Mouse (Mus musculus): Measurements from ENCODE around the gene Hist1h3d. TPM values are rescaled to one million over a fixed set of nuclear protein-coding genes. Genes with fewer than 3 reads are reported as not detected.
"Not testable (repeated sequence)": the region's sequence is repeated elsewhere in the genome, so short reads cannot be mapped to it uniquely, and the experiment has no call there.

Gene Hist1h3d
- polyA plus RNA-seq, 1 experiment from 2014 or later = 4.8 TPM

GRCm38 (mm10) chr13:23550761-23551145 lies 24.8 kb upstream of the Hist1h3d start:
- peak; percentile 33 for DNase-seq (ENCODE audit: low spot score)
- H3K27me3 ChIP-seq (ENCODE audit: insufficient read depth, poor library complexity, severe bottlenecking) = no peaks in the 10 kb centered on the region
- H3K9me3 ChIP-seq = no peaks in the 10 kb centered on the region
- 9% methylated on average over 3 of the region's 3 CpGs for WGBS
- H3K27ac ChIP-seq = peak overlapping the region; percentile 98
- peak overlapping the region; percentile 55 for H3K4me3 ChIP-seq
- H3K4me1 ChIP-seq (replicated peaks) = peaks cover 20% of the 10 kb centered on the region
- H3K36me3 ChIP-seq = no peaks in the 10 kb centered on the region

DNA sequence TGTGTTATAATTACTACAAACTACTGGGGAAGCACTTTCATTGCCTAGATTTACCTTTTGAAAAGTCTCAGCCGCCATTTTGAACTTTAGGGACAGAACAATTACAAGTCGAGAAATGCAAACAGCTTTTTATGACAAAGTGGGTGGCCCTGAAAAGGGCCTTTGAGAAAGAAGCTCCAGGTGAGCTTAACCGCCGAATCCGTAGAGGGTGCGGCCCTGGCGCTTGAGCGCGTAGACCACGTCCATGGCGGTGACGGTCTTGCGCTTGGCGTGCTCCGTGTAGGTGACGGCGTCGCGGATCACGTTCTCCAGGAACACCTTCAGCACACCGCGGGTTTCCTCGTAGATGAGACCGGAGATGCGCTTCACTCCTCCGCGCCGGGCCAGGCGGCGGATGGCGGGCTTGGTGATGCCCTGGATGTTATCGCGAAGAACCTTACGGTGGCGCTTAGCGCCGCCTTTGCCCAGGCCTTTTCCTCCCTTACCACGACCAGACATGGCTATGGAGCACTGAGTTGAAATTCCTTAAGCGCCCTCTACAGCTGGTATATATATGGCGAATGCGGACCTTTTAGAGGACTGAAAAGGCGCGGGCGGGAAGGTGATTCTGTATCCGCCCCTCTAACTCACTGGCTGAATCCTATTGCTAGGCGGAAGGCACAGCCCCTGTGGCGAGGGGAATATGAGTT lies 24.3 kb upstream of the Hist1h3d start, which contains the start of gene Hist1h4f:
Gene Hist1h4f (minus strand): TSS at position 503 of the 689 bp plus-strand sequence.
- Histone ChIP-seq H3K4me3 (peak within 1 kb of the TSS; percentile 55), H3K27ac (peak within 1 kb of the TSS; percentile 98), H3K4me1 (replicated peaks) (peaks cover 17% of the 10 kb centered on the region)
- under 1% methylated on average over 47 of the region's 47 CpGs for WGBS
- not testable (repeated sequence) for H3K9me3 ChIP-seq; H3K27me3 ChIP-seq (ENCODE audit: insufficient read depth, poor library complexity, severe bottlenecking); H3K36me3 ChIP-seq
- peak; percentile 94 for DNase-seq (ENCODE audit: low spot score)

DNA sequence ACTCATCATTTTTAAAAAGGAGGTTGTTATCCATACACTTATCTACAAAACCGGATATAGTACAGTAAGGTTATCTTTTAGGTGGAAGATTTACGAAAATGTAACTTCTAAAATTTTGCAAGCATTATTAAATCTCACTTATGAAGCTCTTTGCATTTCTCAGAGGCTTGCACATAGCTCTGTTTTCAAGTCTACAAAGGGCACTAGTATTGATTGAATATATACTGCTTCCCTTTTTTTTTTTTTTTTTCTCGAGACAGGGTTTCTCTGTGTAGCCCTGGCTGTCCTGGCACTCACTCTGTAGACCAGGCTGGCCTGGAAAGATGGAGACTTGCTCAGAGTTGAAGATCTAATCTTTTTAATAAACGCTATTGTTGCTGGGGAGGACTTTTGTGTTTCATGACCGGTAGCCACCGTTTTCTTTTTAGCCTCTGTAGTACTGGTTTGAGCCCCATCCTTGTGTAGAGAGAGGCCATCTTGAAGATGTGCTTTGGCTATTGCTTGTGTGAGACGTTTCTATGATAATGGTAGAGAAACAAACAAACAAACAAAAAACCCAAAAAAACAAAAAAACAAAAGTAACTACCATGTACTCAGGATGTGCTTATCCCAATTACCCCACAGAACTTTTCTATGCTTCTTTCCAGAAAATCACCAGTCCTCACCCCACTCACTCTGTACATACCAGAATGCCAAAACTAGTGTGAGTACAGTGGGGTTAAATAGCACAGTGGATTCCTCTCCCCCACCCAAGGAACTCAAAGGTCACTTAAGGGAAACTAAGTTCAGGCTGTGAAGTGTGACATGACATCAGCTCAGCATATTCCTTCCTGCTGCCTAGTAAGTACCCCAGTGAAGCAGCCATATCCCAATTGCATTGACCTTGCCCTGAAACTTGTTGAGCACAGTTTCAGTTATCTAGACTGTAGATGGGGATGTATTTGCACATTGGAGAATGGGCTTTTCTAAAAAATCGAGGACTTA lies 23.3 kb upstream of the Hist1h3d start:
- peak overlapping the region; percentile 98 for H3K27ac ChIP-seq
- 56% methylated on average over 8 of the region's 8 CpGs for WGBS
- no peaks in the 10 kb centered on the region for H3K36me3 ChIP-seq
- no peaks in the 10 kb centered on the region for H3K9me3 ChIP-seq
- no peak for DNase-seq (ENCODE audit: low spot score)
- H3K4me1 ChIP-seq (replicated peaks) = peaks cover 18% of the 10 kb centered on the region
- no peaks in the 10 kb centered on the region for H3K27me3 ChIP-seq (ENCODE audit: insufficient read depth, poor library complexity, severe bottlenecking)
- H3K4me3 ChIP-seq = peak overlapping the region; percentile 55

GRCm38 (mm10) chr13:23552962-23553361 lies 22.6 kb upstream of the Hist1h3d start, which contains the start of gene Hist1h1d:
Gene Hist1h1d (plus strand): TSS chr13:23553262.
- DNase-seq (ENCODE audit: low spot score) = no peak
- Histone ChIP-seq H3K4me1 (replicated peaks) (peaks cover 18% of the 10 kb centered on the region), H3K27ac (peak within 1 kb of the TSS; percentile 98), H3K27me3 (ENCODE audit: insufficient read depth, poor library complexity, severe bottlenecking) (no peaks in the 10 kb centered on the region), H3K4me3 (peak within 1 kb of the TSS; percentile 55), H3K36me3 (no peaks in the 10 kb centered on the region), H3K9me3 (no peaks in the 10 kb centered on the region)

DNA sequence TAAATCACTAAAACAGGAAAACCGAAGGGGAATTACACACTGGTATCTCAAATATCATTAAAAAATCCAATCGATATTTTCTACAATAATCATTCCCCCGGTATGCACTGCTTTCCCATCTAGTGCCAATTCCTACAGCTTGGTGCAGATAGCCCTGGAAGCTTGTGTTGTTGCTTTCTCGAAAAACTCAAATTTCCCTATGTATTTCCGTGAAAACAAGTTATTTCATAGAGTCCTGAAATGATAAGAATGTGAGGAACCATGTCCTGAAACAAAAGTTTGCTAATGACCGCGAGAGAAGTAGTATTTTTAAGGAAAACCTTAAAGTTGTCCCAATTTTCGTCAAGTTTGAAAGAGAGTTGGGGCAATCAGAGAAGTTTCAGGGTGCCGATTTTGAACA lies 21.2 kb upstream of the Hist1h3d start:
- peak overlapping the region; percentile 98 for H3K27ac ChIP-seq
- 24% methylated on average over 9 of the region's 9 CpGs for WGBS
- H3K9me3 ChIP-seq = no peaks in the 10 kb centered on the region
- H3K4me3 ChIP-seq = peak overlapping the region; percentile 71
- no peaks in the 10 kb centered on the region for H3K27me3 ChIP-seq (ENCODE audit: insufficient read depth, poor library complexity, severe bottlenecking)
- no peak for DNase-seq (ENCODE audit: low spot score)
- H3K4me1 ChIP-seq (replicated peaks) = peaks cover 18% of the 10 kb centered on the region
- no peaks in the 10 kb centered on the region for H3K36me3 ChIP-seq

DNA sequence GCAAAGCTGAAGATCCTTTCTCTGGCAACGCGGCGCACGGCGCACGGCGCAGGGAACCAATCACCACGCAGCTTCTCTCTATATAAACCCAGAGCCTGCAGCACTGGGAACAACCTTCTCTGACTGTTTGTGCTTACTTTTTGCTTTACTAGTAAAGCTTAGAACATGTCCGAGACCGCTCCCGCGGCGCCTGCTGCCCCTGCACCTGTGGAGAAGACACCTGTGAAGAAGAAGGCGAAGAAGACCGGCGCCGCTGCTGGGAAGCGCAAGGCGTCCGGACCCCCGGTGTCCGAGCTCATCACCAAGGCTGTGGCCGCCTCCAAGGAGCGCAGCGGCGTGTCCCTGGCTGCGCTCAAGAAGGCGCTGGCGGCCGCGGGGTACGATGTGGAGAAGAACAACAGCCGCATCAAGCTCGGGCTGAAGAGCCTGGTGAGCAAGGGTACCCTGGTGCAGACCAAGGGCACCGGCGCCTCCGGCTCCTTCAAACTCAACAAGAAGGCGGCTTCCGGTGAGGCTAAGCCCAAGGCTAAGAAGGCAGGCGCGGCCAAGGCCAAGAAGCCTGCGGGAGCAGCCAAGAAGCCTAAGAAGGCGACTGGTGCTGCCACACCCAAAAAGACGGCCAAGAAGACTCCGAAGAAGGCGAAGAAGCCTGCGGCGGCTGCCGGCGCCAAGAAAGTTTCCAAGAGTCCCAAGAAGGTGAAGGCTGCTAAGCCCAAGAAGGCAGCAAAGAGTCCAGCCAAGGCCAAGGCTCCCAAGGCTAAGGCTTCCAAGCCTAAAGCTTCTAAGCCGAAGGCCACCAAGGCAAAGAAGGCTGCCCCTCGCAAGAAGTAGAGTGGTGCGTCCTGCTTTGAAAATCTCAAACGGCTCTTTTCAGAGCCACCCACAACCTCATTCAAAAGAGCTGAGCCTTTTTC lies 20.4 kb upstream of the Hist1h3d start:
- WGBS = under 1% methylated on average over 54 of the region's 54 CpGs
- DNase-seq (ENCODE audit: low spot score) = peak; percentile 87
- Histone ChIP-seq H3K4me3 (peak overlapping the region; percentile 71), H3K27me3 (ENCODE audit: insufficient read depth, poor library complexity, severe bottlenecking) (no peaks in the 10 kb centered on the region), H3K9me3 (no peaks in the 10 kb centered on the region), H3K4me1 (replicated peaks) (peaks cover 18% of the 10 kb centered on the region), H3K27ac (peak overlapping the region; percentile 98), H3K36me3 (no peaks in the 10 kb centered on the region)

- Histone ChIP-seq H3K4me3 (peak overlapping the region; percentile 71), H3K9me3 (no peaks in the 10 kb centered on the region), H3K36me3 (no peaks in the 10 kb centered on the region), H3K27ac (peak overlapping the region; percentile 98), H3K4me1 (replicated peaks) (peaks cover 15% of the 10 kb centered on the region), H3K27me3 (ENCODE audit: insufficient read depth, poor library complexity, severe bottlenecking) (no peaks in the 10 kb centered on the region)
- under 1% methylated on average over 18 of the region's 18 CpGs for WGBS
- DNase-seq (ENCODE audit: low spot score) = peak; percentile 78
Measured at GRCm38 (mm10) chr13:23555839-23556416, 19.6 kb upstream of the Hist1h3d start.

- Histone ChIP-seq H3K9me3 (no peaks in the 10 kb centered on the region), H3K36me3 (no peaks in the 10 kb centered on the region), H3K27me3 (ENCODE audit: insufficient read depth, poor library complexity, severe bottlenecking) (no peaks in the 10 kb centered on the region), H3K4me3 (peak overlapping the region; percentile 71; the same call in 1 of the 2 replicates), H3K4me1 (replicated peaks) (peaks cover 10% of the 10 kb centered on the region), H3K27ac (peak overlapping the region; percentile 98)
- no peak for DNase-seq (ENCODE audit: low spot score)
- 73% methylated on average over 3 of the region's 3 CpGs for WGBS
Measured at GRCm38 (mm10) chr13:23556906-23557305, 18.7 kb upstream of the Hist1h3d start.

- not testable (repeated sequence) for H3K9me3 ChIP-seq; H3K4me1 ChIP-seq (replicated peaks); H3K27me3 ChIP-seq (ENCODE audit: insufficient read depth, poor library complexity, severe bottlenecking); H3K36me3 ChIP-seq; DNase-seq (ENCODE audit: low spot score)
- Histone ChIP-seq H3K4me3 (peak overlapping the region; percentile 21; the same call in 1 of the 2 replicates), H3K27ac (peak overlapping the region; percentile 74)
- 23% methylated on average over 2 of the region's 2 CpGs for WGBS
Measured at GRCm38 (mm10) chr13:23560699-23561098, 14.9 kb upstream of the Hist1h3d start.

- Histone ChIP-seq H3K4me3 (peak overlapping the region; percentile 54), H3K27ac (peak overlapping the region; percentile 98; the same call in 1 of the 2 replicates)
- not testable (repeated sequence) for H3K27me3 ChIP-seq (ENCODE audit: insufficient read depth, poor library complexity, severe bottlenecking); H3K4me1 ChIP-seq (replicated peaks); DNase-seq (ENCODE audit: low spot score); H3K36me3 ChIP-seq; H3K9me3 ChIP-seq
- 1% methylated on average over 2 of the region's 5 CpGs for WGBS
Measured at GRCm38 (mm10) chr13:23561531-23561882, 14.1 kb upstream of the Hist1h3d start.

DNA sequence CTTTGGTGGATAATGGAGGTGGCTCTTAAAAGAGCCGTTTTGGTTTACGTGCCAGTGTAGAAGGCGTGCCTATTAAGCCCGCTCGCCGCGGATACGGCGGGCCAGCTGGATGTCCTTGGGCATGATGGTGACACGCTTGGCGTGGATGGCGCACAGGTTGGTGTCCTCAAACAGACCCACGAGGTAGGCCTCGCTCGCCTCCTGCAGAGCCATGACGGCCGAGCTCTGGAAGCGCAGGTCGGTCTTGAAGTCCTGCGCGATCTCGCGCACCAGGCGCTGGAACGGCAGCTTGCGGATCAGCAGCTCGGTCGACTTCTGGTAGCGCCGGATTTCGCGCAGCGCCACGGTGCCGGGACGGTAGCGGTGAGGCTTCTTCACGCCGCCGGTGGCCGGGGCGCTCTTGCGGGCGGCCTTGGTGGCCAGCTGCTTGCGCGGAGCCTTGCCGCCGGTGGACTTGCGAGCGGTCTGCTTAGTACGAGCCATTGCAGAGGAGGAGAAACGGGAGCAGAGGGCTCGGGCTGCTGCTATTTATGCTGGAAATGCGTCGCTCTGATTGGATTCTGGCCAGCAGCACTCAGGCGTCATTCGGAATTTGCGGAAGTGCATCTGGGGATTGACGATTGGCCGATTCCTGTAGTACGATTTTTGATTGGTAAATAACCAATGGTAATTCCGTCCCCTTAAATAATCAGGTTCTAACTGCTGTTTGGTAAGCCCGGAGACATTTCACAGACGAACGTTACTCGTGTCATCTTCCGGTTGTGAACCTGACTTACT lies 13.5 kb upstream of the Hist1h3d start, which contains the start of gene Hist1h3e:
Gene Hist1h3e (minus strand): TSS at position 487 of the 777 bp plus-strand sequence.
- not testable (repeated sequence) for H3K36me3 ChIP-seq; H3K9me3 ChIP-seq; H3K4me1 ChIP-seq (replicated peaks); H3K27me3 ChIP-seq (ENCODE audit: insufficient read depth, poor library complexity, severe bottlenecking)
- Histone ChIP-seq H3K4me3 (peak within 1 kb of the TSS; percentile 54), H3K27ac (peak within 1 kb of the TSS; percentile 98)
- WGBS = under 1% methylated on average over 67 of the region's 67 CpGs
- peak; percentile 93 for DNase-seq (ENCODE audit: low spot score)
